Mouse (Mus musculus): ENCODE results near the gene Phldb2. TPM values are rescaled to one million over a fixed set of nuclear protein-coding genes. Genes with fewer than 3 reads are reported as not detected.

Gene Phldb2
- polyA plus RNA-seq, 1 experiment from 2014 or later, result 35.2 TPM

- Histone ChIP-seq H3K4me1 (no peaks in the 10 kb centered on the region), H3K9me3 (no peaks in the 10 kb centered on the region), H3K4me3 (replicated peaks) (no peak overlapping the region), H3K4me2 (no peak overlapping the region), H3K27me3 (no peaks in the 10 kb centered on the region), H3K36me3 (replicated peaks) (no peaks in the 10 kb centered on the region), H3K27ac (no peak overlapping the region), H3K9ac (no peak overlapping the region)
- 86% methylated on average over 8 of the region's 8 CpGs for WGBS
- no peak for ATAC-seq (ENCODE audit: low FRiP score)
Measured at GRCm38 (mm10) chr16:45922546-45923229, 30.7 kb downstream of the Phldb2 start.

- H3K4me1 ChIP-seq, result no peaks in the 10 kb centered on the region
- no peak overlapping the region for H3K9ac ChIP-seq
- H3K4me2 ChIP-seq, result no peak overlapping the region
- H3K9me3 ChIP-seq, result no peaks in the 10 kb centered on the region
- H3K27ac ChIP-seq, result no peak overlapping the region
- ATAC-seq (ENCODE audit: low FRiP score), result no peak
- H3K36me3 ChIP-seq (replicated peaks), result no peaks in the 10 kb centered on the region
- 77% methylated on average over 8 of the region's 8 CpGs for WGBS
- H3K27me3 ChIP-seq, result no peaks in the 10 kb centered on the region
- no peak overlapping the region for H3K4me3 ChIP-seq (replicated peaks)
Measured at GRCm38 (mm10) chr16:45919572-45919971, 33.8 kb downstream of the Phldb2 start.

GRCm38 (mm10) chr16:45903595-45903994, 49.8 kb downstream of the Phldb2 start:
- H3K4me3 ChIP-seq (replicated peaks), result no peak overlapping the region
- no peak overlapping the region for H3K4me2 ChIP-seq
- no peaks in the 10 kb centered on the region for H3K9me3 ChIP-seq
- H3K27me3 ChIP-seq, result no peaks in the 10 kb centered on the region
- no peak for ATAC-seq (ENCODE audit: low FRiP score)
- H3K4me1 ChIP-seq, result no peaks in the 10 kb centered on the region
- H3K27ac ChIP-seq, result no peak overlapping the region
- 85% methylated on average over 8 of the region's 8 CpGs for WGBS
- H3K36me3 ChIP-seq (replicated peaks), result no peaks in the 10 kb centered on the region
- H3K9ac ChIP-seq, result no peak overlapping the region

- WGBS, result 93% methylated on average over 3 of the region's 3 CpGs
- no peaks in the 10 kb centered on the region for H3K27me3 ChIP-seq
- ATAC-seq (ENCODE audit: low FRiP score), result no peak
Measured at GRCm38 (mm10) chr16:45898459-45898858, 54.9 kb downstream of the Phldb2 start.

GRCm38 (mm10) chr16:45896587-45896986, 56.8 kb downstream of the Phldb2 start:
- Histone ChIP-seq H3K9me3 (no peaks in the 10 kb centered on the region), H3K4me1 (no peaks in the 10 kb centered on the region), H3K27ac (no peak overlapping the region), H3K27me3 (no peaks in the 10 kb centered on the region), H3K4me2 (no peak overlapping the region), H3K9ac (no peak overlapping the region), H3K4me3 (replicated peaks) (no peak overlapping the region), H3K36me3 (replicated peaks) (no peaks in the 10 kb centered on the region)
- ATAC-seq (ENCODE audit: low FRiP score), result no peak
- 65% methylated on average over 2 of the region's 2 CpGs for WGBS

More at GRCm38 (mm10) chr16:45898459-45898858, 54.9 kb downstream of the Phldb2 start:
- Histone ChIP-seq H3K4me1 (no peaks in the 10 kb centered on the region), H3K9ac (no peak overlapping the region), H3K4me2 (no peak overlapping the region), H3K9me3 (no peaks in the 10 kb centered on the region), H3K27ac (no peak overlapping the region), H3K36me3 (replicated peaks) (no peaks in the 10 kb centered on the region), H3K4me3 (replicated peaks) (no peak overlapping the region)

- Histone ChIP-seq H3K27ac (no peak overlapping the region), H3K27me3 (no peaks in the 10 kb centered on the region), H3K4me1 (no peaks in the 10 kb centered on the region), H3K4me2 (no peak overlapping the region), H3K9me3 (no peaks in the 10 kb centered on the region), H3K36me3 (replicated peaks) (no peaks in the 10 kb centered on the region), H3K9ac (no peak overlapping the region), H3K4me3 (replicated peaks) (no peak overlapping the region)
- no peak for ATAC-seq (ENCODE audit: low FRiP score)
- WGBS, result 84% methylated on average over 5 of the region's 5 CpGs
Measured at GRCm38 (mm10) chr16:45894998-45895397, 58.4 kb downstream of the Phldb2 start.

GRCm38 (mm10) chr16:45893796-45894195, 59.6 kb downstream of the Phldb2 start:
- no peaks in the 10 kb centered on the region for H3K36me3 ChIP-seq (replicated peaks)
- 80% methylated on average over 2 of the region's 2 CpGs for WGBS
- H3K4me1 ChIP-seq, result no peaks in the 10 kb centered on the region
- H3K4me2 ChIP-seq, result no peak overlapping the region
- H3K27ac ChIP-seq, result no peak overlapping the region
- no peaks in the 10 kb centered on the region for H3K9me3 ChIP-seq
- no peak overlapping the region for H3K9ac ChIP-seq
- no peak overlapping the region for H3K4me3 ChIP-seq (replicated peaks)
- no peak for ATAC-seq (ENCODE audit: low FRiP score)
- H3K27me3 ChIP-seq, result no peaks in the 10 kb centered on the region

- no peaks in the 10 kb centered on the region for H3K9me3 ChIP-seq
- no peak overlapping the region for H3K27ac ChIP-seq
- no peak overlapping the region for H3K4me2 ChIP-seq
- no peaks in the 10 kb centered on the region for H3K36me3 ChIP-seq (replicated peaks)
- H3K4me3 ChIP-seq (replicated peaks), result no peak overlapping the region
- ATAC-seq (ENCODE audit: low FRiP score), result no peak
- H3K4me1 ChIP-seq, result no peaks in the 10 kb centered on the region
- H3K27me3 ChIP-seq, result no peaks in the 10 kb centered on the region
- 57% methylated on average over 1 of the region's 1 CpGs for WGBS
- no peak overlapping the region for H3K9ac ChIP-seq
Measured at GRCm38 (mm10) chr16:45892928-45893327, 60.5 kb downstream of the Phldb2 start.

- H3K27ac ChIP-seq, result no peak overlapping the region
- no peaks in the 10 kb centered on the region for H3K36me3 ChIP-seq (replicated peaks)
- no peaks in the 10 kb centered on the region for H3K27me3 ChIP-seq
- H3K9me3 ChIP-seq, result no peaks in the 10 kb centered on the region
- H3K4me2 ChIP-seq, result no peak overlapping the region
- H3K9ac ChIP-seq, result no peak overlapping the region
- no peaks in the 10 kb centered on the region for H3K4me1 ChIP-seq
- 78% methylated on average over 4 of the region's 4 CpGs for WGBS
- no peak overlapping the region for H3K4me3 ChIP-seq (replicated peaks)
- no peak for ATAC-seq (ENCODE audit: low FRiP score)
Measured at GRCm38 (mm10) chr16:45890471-45891200, 62.8 kb downstream of the Phldb2 start.

- ATAC-seq (ENCODE audit: low FRiP score), result no peak
- no peak overlapping the region for H3K4me3 ChIP-seq (replicated peaks)
- no peaks in the 10 kb centered on the region for H3K4me1 ChIP-seq
- no peaks in the 10 kb centered on the region for H3K9me3 ChIP-seq
- WGBS, result 87% methylated on average over 4 of the region's 4 CpGs
- no peak overlapping the region for H3K9ac ChIP-seq
- no peaks in the 10 kb centered on the region for H3K36me3 ChIP-seq (replicated peaks)
- H3K4me2 ChIP-seq, result no peak overlapping the region
- no peaks in the 10 kb centered on the region for H3K27me3 ChIP-seq
- H3K27ac ChIP-seq, result no peak overlapping the region
Measured at GRCm38 (mm10) chr16:45889636-45890035, 63.8 kb downstream of the Phldb2 start.

- Histone ChIP-seq H3K27ac (no peak overlapping the region), H3K36me3 (replicated peaks) (no peaks in the 10 kb centered on the region), H3K4me2 (no peak overlapping the region), H3K9me3 (no peaks in the 10 kb centered on the region), H3K9ac (no peak overlapping the region), H3K4me3 (replicated peaks) (no peak overlapping the region), H3K27me3 (no peaks in the 10 kb centered on the region), H3K4me1 (no peaks in the 10 kb centered on the region)
- 90% methylated on average over 5 of the region's 5 CpGs for WGBS
- ATAC-seq (ENCODE audit: low FRiP score), result no peak
Measured at GRCm38 (mm10) chr16:45886599-45886998, 66.8 kb downstream of the Phldb2 start.

- ATAC-seq (ENCODE audit: low FRiP score), result no peak
- Histone ChIP-seq H3K4me3 (replicated peaks) (no peak overlapping the region), H3K36me3 (replicated peaks) (no peaks in the 10 kb centered on the region), H3K27me3 (no peaks in the 10 kb centered on the region), H3K27ac (no peak overlapping the region), H3K9ac (no peak overlapping the region), H3K9me3 (no peaks in the 10 kb centered on the region), H3K4me1 (no peaks in the 10 kb centered on the region), H3K4me2 (no peak overlapping the region)
- 87% methylated on average over 2 of the region's 2 CpGs for WGBS
Measured at GRCm38 (mm10) chr16:45884194-45884593, 69.2 kb downstream of the Phldb2 start.

Data from forebrain, embryonic 12.5 days (tissue).